Mouse (Mus musculus): ENCODE data around the gene Pglyrp1. TPM values are rescaled to one million over a fixed set of nuclear protein-coding genes. Genes with fewer than 3 reads are reported as not detected.
A peak's percentile ranks its signal among the peaks of the same experiment; 100 is the strongest.
"Not testable (repeated sequence)": the region's sequence is repeated elsewhere in the genome, so short reads cannot be mapped to it uniquely, and the experiment has no call there.

The Pglyrp1 gene
- polyA plus RNA-seq (2015; fragmentation: Nextera tagmentation; extraction: Ambion mirVana) = 22.9 and 25.9 TPM in 2 replicates

DNA sequence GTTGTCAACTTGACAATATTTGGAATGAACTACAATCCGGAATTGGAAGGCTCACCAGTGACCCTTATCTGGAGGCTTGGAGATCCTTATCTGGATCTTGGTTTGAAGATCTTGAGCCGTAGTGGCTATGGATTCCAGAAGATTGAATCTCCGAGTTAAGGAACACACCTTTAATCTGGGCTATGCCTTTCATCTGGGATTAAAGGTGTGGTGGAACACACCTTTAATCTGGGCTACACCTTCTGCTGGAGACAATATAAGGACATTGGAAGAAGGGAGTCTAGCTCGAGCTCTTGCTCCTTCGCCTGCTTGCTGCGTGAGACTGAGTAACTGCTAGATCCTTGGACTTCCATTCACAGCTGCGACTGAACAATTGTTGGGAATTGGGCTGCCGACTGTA lies at the start of gene Pglyrp1:
Gene Pglyrp1 (plus strand): TSS at position 301 of the 400 bp plus-strand sequence.
- WGBS = 89% methylated on average over 1 of the region's 8 CpGs
- not testable (repeated sequence) for H3K9me3 ChIP-seq; H3K27ac ChIP-seq (replicated peaks); H3K4me3 ChIP-seq; H3K9ac ChIP-seq; H3K36me3 ChIP-seq; H3K4me2 ChIP-seq; ATAC-seq (ENCODE audit: low FRiP score, low read depth); H3K4me1 ChIP-seq (replicated peaks); H3K27me3 ChIP-seq

DNA sequence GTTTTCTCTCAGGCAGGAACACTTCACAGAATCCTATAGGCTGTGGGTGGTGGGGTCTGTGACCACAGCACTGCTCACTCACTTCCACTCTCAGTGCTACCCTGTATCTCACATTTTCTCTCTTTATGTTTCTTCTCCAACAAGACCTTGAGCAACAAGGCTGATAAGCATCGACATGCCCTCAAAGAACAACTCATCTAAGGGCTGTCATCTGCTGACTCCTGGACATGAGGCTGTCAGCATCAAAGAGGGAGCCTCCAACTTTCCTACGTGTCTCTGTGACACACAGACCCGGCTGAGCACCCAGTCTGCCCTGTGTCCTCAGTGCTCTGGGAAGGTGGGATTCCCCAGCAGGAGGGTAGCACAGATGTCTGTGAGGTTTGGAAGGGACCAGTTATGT lies 49.6 kb upstream of the Pglyrp1 start, which contains the start of gene Psg17:
Gene Psg17 (minus strand): TSS at position 101 of the 400 bp plus-strand sequence.
- Histone ChIP-seq H3K27me3 (no peaks in the 10 kb centered on the region), H3K27ac (replicated peaks) (no peak within 1 kb of the TSS), H3K9ac (no peak within 1 kb of the TSS), H3K36me3 (no peaks in the 10 kb centered on the region), H3K9me3 (no peaks in the 10 kb centered on the region), H3K4me1 (replicated peaks) (no peaks in the 10 kb centered on the region), H3K4me2 (no peak within 1 kb of the TSS), H3K4me3 (no peak within 1 kb of the TSS)
- 82% methylated on average over 3 of the region's 3 CpGs for WGBS
- ATAC-seq (ENCODE audit: low FRiP score, low read depth) = no peak

DNA sequence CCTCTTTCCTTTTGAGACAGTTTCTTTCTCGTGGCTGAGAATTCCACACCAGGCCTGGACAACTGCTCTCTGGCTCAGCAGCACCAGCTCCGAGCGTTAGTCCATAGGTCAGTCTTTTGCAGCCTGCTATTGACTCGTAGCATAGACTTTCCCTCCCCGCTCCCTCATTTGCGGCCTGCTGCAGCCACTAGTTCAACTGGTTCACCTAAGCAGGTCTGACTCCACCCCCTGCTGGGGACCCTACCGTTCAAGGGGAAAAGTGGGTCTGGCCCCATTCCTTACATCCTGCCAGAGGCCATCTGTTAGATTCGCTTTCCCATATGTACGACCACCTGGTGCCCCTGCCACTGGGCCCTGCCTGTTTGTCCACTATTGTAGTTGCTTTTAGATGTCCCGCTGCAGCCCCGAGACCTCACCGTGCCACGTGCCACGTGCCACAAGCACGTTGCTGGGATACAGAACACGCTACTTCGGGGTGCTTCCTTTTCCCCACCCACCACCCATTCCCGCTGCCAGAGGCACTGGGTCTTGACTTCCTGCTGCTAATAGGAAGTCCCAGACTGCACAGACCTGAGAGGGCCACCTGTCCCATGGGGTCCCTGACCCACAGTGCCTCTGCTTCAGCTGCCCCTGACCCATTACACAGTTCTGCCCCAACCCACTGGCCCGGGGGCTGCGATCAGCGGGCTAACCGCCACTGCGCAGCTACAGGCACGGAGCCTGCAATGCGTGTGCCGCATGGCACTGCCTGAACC lies 43.2 kb upstream of the Pglyrp1 start:
- Histone ChIP-seq H3K4me1 (replicated peaks) (no peaks in the 10 kb centered on the region), H3K27me3 (no peaks in the 10 kb centered on the region), H3K27ac (replicated peaks) (no peak overlapping the region), H3K9ac (no peak overlapping the region), H3K9me3 (no peaks in the 10 kb centered on the region), H3K36me3 (no peaks in the 10 kb centered on the region), H3K4me2 (no peak overlapping the region), H3K4me3 (no peak overlapping the region)
- 61% methylated on average over 26 of the region's 26 CpGs for WGBS
- ATAC-seq (ENCODE audit: low FRiP score, low read depth) = no peak

DNA sequence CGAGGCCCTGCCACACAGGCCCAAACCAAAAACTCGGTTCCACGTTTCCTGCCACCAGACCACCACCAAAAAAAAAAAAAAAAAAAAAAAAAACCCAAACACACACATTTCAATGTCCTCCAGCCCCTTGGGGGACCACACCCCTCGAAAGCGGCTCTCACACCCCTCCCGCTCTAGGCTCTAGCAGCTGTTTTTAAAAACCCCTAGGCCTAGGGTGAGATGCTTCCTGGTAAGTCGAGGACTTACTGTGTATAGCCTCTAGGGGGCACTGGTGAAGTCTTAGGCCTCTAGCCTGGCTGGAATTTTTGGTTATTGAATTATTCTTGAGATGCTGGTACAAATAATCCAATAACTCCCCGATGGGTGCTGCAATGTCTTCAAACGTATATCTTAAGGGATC lies 42.5 kb upstream of the Pglyrp1 start:
- Histone ChIP-seq H3K36me3 (no peaks in the 10 kb centered on the region), H3K4me1 (replicated peaks) (no peaks in the 10 kb centered on the region), H3K9me3 (no peaks in the 10 kb centered on the region), H3K27me3 (no peaks in the 10 kb centered on the region), H3K9ac (no peak overlapping the region), H3K4me3 (no peak overlapping the region), H3K4me2 (no peak overlapping the region), H3K27ac (replicated peaks) (no peak overlapping the region)
- 65% methylated on average over 9 of the region's 9 CpGs for WGBS
- no peak for ATAC-seq (ENCODE audit: low FRiP score, low read depth)

DNA sequence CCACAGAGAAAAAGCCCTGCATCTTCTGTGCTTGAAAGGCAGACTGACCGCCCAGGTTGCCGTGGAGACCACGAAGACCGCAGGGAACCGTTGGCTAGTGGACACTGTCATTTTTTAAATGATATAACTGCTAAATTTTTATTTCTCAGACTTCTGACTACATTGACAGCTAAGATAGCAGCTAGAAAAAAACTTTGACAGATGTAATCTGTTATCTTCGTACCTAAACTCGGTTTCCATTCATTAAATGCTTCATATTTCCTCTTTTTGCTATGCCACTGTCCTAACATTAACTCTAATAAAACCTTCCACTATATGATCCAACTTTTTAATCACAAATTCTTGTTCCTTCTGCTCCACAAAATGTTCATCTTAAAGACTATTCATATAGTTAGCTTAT lies 41.6 kb upstream of the Pglyrp1 start:
- H3K27me3 ChIP-seq = no peaks in the 10 kb centered on the region
- H3K4me1 ChIP-seq (replicated peaks) = no peaks in the 10 kb centered on the region
- no peak overlapping the region for H3K27ac ChIP-seq (replicated peaks)
- ATAC-seq (ENCODE audit: low FRiP score, low read depth) = no peak
- H3K9ac ChIP-seq = no peak overlapping the region
- no peak overlapping the region for H3K4me2 ChIP-seq
- H3K9me3 ChIP-seq = no peaks in the 10 kb centered on the region
- WGBS = 72% methylated on average over 7 of the region's 7 CpGs
- H3K36me3 ChIP-seq = no peaks in the 10 kb centered on the region
- H3K4me3 ChIP-seq = no peak overlapping the region

DNA sequence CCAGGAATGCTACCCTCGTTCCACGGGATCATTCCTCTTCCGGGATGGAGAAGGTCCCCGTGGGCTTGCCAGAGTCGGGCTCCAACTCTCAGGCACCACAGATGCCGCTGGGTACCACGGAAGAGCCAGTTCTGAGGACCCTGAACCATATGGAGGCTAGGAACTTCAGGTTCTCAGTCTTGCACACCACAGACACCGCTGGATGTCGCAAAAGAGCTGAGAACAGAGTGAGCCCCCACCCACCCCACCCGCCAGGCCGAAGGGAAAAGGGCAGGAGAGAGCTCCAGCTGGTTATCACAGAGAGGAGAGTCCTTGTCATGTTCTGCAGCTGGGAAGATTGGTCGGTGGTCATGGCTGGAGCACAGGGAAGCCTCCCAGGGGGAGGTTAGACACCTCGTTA lies 38.8 kb upstream of the Pglyrp1 start:
- ATAC-seq (ENCODE audit: low FRiP score, low read depth) = no peak

DNA sequence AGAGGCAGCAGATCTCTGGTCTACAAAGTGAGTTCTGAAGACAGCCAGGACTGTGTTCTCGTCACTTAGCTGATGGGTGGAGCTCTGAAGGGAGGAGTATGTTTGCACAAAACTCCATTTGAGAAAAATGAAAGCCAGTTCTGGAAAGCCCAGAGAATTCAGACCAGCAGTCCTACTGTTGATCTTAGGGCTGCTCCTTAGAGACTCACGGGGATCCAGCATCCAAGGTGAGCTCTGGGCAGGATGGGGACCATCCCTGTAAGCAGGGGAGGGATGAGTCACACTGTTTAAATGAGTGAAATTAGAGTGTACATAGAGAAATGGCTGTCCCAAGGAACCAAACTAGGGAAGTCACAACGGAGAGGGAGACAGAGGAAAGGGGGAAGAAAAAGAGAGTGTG lies 31.3 kb upstream of the Pglyrp1 start, which contains the start of gene Mill2:
Gene Mill2 (plus strand): TSS at position 102 of the 400 bp plus-strand sequence.
- no peaks in the 10 kb centered on the region for H3K9me3 ChIP-seq
- peak within 1 kb of the TSS; percentile 74 for H3K27ac ChIP-seq (replicated peaks)
- H3K36me3 ChIP-seq = no peaks in the 10 kb centered on the region
- 18% methylated on average over 3 of the region's 3 CpGs for WGBS
- no peaks in the 10 kb centered on the region for H3K27me3 ChIP-seq
- H3K4me2 ChIP-seq = peak within 1 kb of the TSS; percentile 75
- H3K9ac ChIP-seq = peak within 1 kb of the TSS; percentile 45
- ATAC-seq (ENCODE audit: low FRiP score, low read depth) = peak; percentile 50; the same call in 1 of the 2 replicates
- peaks cover 4% of the 10 kb centered on the region; the same call in 1 of the 2 replicates for H3K4me1 ChIP-seq (replicated peaks)
- peak within 1 kb of the TSS; percentile 41 for H3K4me3 ChIP-seq

More for the DNA sequence above, 38.8 kb upstream of the Pglyrp1 start:
- H3K9ac ChIP-seq = no peak overlapping the region
- no peak overlapping the region for H3K4me3 ChIP-seq
- no peaks in the 10 kb centered on the region for H3K9me3 ChIP-seq
- H3K36me3 ChIP-seq = no peaks in the 10 kb centered on the region
- no peak overlapping the region for H3K27ac ChIP-seq (replicated peaks)
- no peaks in the 10 kb centered on the region for H3K4me1 ChIP-seq (replicated peaks)
- 44% methylated on average over 13 of the region's 13 CpGs for WGBS
- no peaks in the 10 kb centered on the region for H3K27me3 ChIP-seq
- H3K4me2 ChIP-seq = no peak overlapping the region

DNA sequence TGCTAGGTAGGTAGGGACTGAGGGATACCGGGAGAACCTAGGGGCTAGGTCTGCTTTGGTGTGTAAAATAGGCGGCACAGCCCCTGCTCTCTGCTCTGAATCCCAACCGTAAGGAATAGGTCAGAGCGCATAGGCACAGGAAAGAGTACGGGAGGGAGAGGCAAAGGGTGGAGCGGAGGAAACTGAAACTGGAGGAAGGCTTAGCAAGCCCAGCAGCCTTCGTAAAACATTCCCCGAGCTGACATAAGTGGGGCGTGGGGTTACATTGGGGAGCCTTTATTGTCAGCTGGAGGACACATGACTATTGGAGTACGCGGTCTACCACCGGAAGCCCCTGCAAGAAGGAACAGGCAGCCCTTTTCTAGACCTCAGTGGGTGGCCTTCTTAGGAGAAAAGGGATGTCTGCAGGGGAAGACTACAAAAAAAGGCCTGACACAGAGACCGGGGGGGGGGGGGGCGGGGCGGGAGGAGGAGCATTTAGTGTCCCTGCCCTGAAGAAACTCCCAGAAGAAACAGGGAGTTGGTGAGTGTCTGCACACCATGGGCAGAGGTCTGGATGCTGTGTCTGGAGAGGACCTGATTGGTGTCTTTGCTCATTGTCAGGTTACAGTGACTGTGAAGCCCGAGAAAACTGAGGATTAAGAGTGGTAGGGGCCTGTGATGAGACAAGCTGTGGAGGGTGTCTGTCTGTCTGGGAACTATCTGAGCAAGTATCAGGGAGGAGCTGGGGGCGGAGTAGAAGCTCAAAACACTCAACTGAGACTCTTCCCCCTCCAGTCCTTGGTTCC lies 30.6 kb upstream of the Pglyrp1 start:
- Histone ChIP-seq H3K36me3 (no peaks in the 10 kb centered on the region), H3K27me3 (no peaks in the 10 kb centered on the region), H3K4me1 (replicated peaks) (peaks cover 4% of the 10 kb centered on the region; the same call in 1 of the 2 replicates), H3K4me2 (peak overlapping the region; percentile 75), H3K27ac (replicated peaks) (peak overlapping the region; percentile 74), H3K9ac (peak overlapping the region; percentile 45), H3K9me3 (no peaks in the 10 kb centered on the region), H3K4me3 (peak overlapping the region; percentile 41)
- WGBS = 4% methylated on average over 14 of the region's 17 CpGs
- ATAC-seq (ENCODE audit: low FRiP score, low read depth) = peak; percentile 85

DNA sequence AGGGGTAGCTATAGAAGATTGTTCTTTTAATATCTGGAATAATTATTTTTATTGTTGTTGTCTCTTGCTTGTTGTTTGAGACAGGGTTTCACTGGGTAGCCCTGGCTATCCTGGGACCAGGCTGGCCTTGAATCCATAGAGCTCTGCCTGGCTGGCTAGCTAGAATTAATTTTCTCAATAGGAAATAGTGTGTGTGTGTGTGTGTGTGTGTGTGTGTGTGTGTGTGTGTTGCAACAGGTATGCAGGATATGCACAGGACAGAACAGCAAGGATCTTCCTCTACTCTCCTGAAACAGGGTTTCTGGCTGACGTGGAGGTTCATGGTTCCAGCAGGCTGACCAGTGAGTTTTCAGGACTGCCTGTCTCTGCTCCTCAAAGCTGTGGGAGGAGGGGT lies 30.0 kb upstream of the Pglyrp1 start:
- H3K36me3 ChIP-seq = no peaks in the 10 kb centered on the region
- peaks cover 4% of the 10 kb centered on the region; the same call in 1 of the 2 replicates for H3K4me1 ChIP-seq (replicated peaks)
- WGBS = 70% methylated on average over 1 of the region's 1 CpGs
- peak; percentile 73 for ATAC-seq (ENCODE audit: low FRiP score, low read depth)
- H3K4me3 ChIP-seq = peak overlapping the region; percentile 24
- H3K9ac ChIP-seq = peak overlapping the region; percentile 22; the same call in 1 of the 2 replicates
- H3K27me3 ChIP-seq = no peaks in the 10 kb centered on the region
- peak overlapping the region; percentile 75 for H3K4me2 ChIP-seq
- 0 out of 2 replicates have a peak overlapping the region, but pooled peaks have one; percentile 62 for H3K27ac ChIP-seq (replicated peaks)
- no peaks in the 10 kb centered on the region for H3K9me3 ChIP-seq

DNA sequence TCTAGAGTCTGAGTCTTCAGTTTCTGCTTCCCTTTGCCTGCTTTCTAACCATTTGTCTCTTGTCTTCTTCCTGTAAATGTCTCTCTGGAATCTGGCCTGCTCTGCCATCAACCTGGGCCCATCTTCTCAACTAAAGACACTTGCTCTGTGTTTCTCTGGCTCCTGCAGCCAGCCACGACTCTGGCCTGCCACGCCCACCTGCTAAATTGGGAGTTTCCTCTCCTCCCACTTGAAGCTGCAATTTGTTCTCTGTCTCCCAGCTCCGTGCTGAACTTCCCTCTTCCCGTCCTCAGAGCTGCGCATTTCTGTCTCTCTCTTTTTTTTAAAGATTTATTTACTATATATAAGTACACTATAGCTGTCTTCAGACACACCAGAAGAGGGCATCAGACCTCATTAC lies 26.3 kb upstream of the Pglyrp1 start:
- Histone ChIP-seq H3K4me1 (replicated peaks) (peaks cover 4% of the 10 kb centered on the region; the same call in 1 of the 2 replicates), H3K27ac (replicated peaks) (no peak overlapping the region), H3K9ac (no peak overlapping the region), H3K27me3 (no peaks in the 10 kb centered on the region), H3K9me3 (no peaks in the 10 kb centered on the region), H3K36me3 (no peaks in the 10 kb centered on the region), H3K4me3 (no peak overlapping the region), H3K4me2 (no peak overlapping the region)
- 50% methylated on average over 5 of the region's 5 CpGs for WGBS
- ATAC-seq (ENCODE audit: low FRiP score, low read depth) = no peak

DNA sequence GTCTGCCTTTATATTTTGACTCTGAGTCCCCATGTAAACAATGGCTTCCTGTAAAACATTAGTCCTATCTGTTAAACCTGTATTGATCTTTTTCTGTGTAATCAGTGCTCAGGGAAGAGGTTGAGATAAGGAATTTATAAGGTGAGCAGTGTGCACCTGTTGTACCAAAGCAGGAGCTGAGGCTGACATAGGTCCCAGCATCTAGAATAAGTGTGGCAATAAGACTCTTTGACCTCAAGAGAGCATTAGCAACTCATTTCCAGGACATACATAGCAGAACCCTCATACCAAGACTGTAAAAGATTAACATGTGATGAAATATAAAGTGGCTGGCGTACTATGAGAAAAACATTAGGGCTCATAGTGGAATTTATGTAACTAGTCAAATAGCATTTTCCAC lies 22.7 kb upstream of the Pglyrp1 start:
- ATAC-seq (ENCODE audit: low FRiP score, low read depth) = no peak
- H3K4me1 ChIP-seq (replicated peaks) = no peaks in the 10 kb centered on the region
- H3K27ac ChIP-seq (replicated peaks) = no peak overlapping the region
- no peaks in the 10 kb centered on the region for H3K27me3 ChIP-seq
- H3K4me3 ChIP-seq = no peak overlapping the region
- no peak overlapping the region for H3K4me2 ChIP-seq
- no peaks in the 10 kb centered on the region for H3K36me3 ChIP-seq
- H3K9ac ChIP-seq = no peak overlapping the region
- 97% methylated on average over 1 of the region's 1 CpGs for WGBS
- no peaks in the 10 kb centered on the region for H3K9me3 ChIP-seq

DNA sequence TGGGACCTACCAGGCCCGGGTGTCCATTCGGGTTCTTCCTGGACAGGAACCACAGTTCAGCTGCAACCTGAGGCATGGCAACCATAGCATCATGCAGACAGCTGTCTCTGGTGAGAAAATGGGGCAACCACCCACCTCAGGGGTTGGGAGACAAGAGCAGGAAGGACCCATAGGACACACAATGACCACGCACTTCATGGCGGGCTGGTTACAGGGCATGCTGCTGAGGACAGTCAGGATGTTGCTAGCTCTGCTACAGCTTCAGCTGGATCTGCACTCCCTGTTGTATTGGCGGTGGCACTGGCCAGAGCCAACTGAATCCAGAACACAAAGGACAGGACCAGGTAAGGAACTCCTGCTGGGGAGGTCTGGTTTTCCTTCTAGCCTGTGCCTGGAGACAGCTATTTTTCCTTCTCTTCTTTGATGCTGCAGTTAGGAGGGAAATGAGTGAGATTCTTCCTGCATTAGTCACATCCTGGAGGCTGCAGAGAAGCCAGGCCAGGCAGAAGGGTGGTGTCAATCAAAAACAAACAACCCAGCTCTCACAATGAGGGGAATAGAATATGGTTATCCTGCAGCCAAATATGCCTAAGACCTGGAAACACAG lies 12.7 kb upstream of the Pglyrp1 start:
- ATAC-seq (ENCODE audit: low FRiP score, low read depth) = no peak
- H3K4me3 ChIP-seq = no peak overlapping the region
- no peaks in the 10 kb centered on the region for H3K36me3 ChIP-seq
- no peak overlapping the region for H3K9ac ChIP-seq
- H3K27me3 ChIP-seq = no peaks in the 10 kb centered on the region
- H3K4me1 ChIP-seq (replicated peaks) = no peaks in the 10 kb centered on the region
- no peak overlapping the region for H3K4me2 ChIP-seq
- 82% methylated on average over 5 of the region's 5 CpGs for WGBS
- no peak overlapping the region for H3K27ac ChIP-seq (replicated peaks)
- H3K9me3 ChIP-seq = no peaks in the 10 kb centered on the region
